Mouse (Mus musculus) cerebellum, adult 2 months (tissue): ENCODE data around the gene Ttn. TPM values are rescaled to one million over a fixed set of nuclear protein-coding genes. Genes with fewer than 3 reads are reported as not detected.

Experiments used
- DNase-seq, 2 experiments: peaks; one replicate each; pipeline ENCODE4 v3.0.0; 2021
- H3K27ac ChIP-seq: fragments of 200-500 bp; 2 replicates; pipeline ENCODE4 v1.5.1; 2012; ENCODE audit warnings: low read length, control low read depth, inconsistent platforms; ENCODE audit not compliant: insufficient read depth
- H3K27me3 ChIP-seq: fragments of 200-500 bp; 2 replicates; pipeline ENCODE4 v1.6.1; 2012; ENCODE audit warnings: inconsistent platforms, mild to moderate bottlenecking, low read length, moderate library complexity; ENCODE audit not compliant: control insufficient read depth, insufficient read depth
- H3K4me1 ChIP-seq: fragments of 200-500 bp; 2 replicates; pipeline ENCODE4 v1.6.1; 2011; ENCODE audit warnings: low read length; ENCODE audit not compliant: control insufficient read depth, insufficient read depth
- H3K4me3 ChIP-seq: fragments of 200-500 bp; replicated peaks from 2 replicates; pipeline ENCODE3; 2011; ENCODE audit warnings: mild to moderate bottlenecking, low read depth, low read length, control low read depth; ENCODE audit not compliant: insufficient read depth
- CTCF ChIP-seq: fragments of 200-500 bp; IDR thresholded peaks from 2 replicates; pipeline ENCODE4 v1.5.1; 2011; ENCODE audit warnings: low read depth, mild to moderate bottlenecking, control low read depth, low read length, moderate library complexity, borderline replicate concordance; ENCODE audit not compliant: insufficient read depth
- POLR2A ChIP-seq: fragments of 200-500 bp; IDR thresholded peaks from 2 replicates; pipeline ENCODE4 v1.6.1; 2011; ENCODE audit warnings: low read length, control low read depth, borderline replicate concordance; ENCODE audit not compliant: insufficient read depth
- WGBS: fragments of 180-500 bp; shearing (Covaris S2); methylation state at CpG from one replicate; pipeline ENCODE4 v1.1.7; 2018; 5-methylcytosine and 5-hydroxymethylcytosine counted together
- polyA plus RNA-seq: library from polyadenylated mRNA; depleted of rRNA; stranded (reverse); fragments of >200 nt; gene quantifications from 2 replicates; pipeline ENCODE4 v1.2.3, GENCODE M21; 2012

Gene Ttn
- polyA plus RNA-seq, 1 experiment: 0.47 TPM

- TF ChIP-seq POLR2A (no peak), CTCF (no peak)
Measured at GRCm38 (mm10) chr2:76885855-76886254, 96.5 kb downstream of the Ttn start.

DNA sequence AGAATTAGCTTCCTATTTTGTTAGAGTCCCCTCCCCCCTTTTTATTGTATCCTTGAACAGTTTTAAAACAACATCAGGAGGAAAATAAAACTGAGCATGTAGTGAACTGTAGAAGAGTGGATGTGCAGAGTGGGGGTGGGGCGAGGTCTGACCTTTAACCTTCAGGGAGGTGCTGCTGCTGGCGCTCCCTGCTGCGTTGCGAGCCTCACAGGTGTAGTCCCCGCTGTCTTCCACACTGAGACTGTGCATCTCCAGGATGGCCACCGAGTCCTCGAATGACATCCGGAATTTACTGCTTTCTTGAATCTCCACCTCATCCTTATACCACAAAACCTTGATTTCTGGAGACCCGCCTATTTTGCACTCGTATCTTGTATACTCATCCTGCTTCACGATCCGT is 100.9 kb downstream of the Ttn start:
- Histone ChIP-seq H3K4me3 (no peak overlapping the region), H3K27me3 (no peaks in the 10 kb centered on the region), H3K4me1 (no peaks in the 10 kb centered on the region), H3K27ac (no peak overlapping the region)
- TF ChIP-seq POLR2A (no peak), CTCF (no peak)
- DNase-seq: no peak
- WGBS: 93% methylated on average over 12 of the region's 12 CpGs

More at GRCm38 (mm10) chr2:76885855-76886254, 96.5 kb downstream of the Ttn start:
- WGBS: 80% methylated on average over 13 of the region's 13 CpGs
- no peak for DNase-seq
- no peak overlapping the region for H3K27ac ChIP-seq
- no peaks in the 10 kb centered on the region for H3K27me3 ChIP-seq
- H3K4me3 ChIP-seq: no peak overlapping the region
- H3K4me1 ChIP-seq: no peaks in the 10 kb centered on the region

GRCm38 (mm10) chr2:76875587-76875986 is 106.8 kb downstream of the Ttn start:
- Histone ChIP-seq H3K4me3 (no peak overlapping the region), H3K27me3 (no peaks in the 10 kb centered on the region), H3K27ac (no peak overlapping the region), H3K4me1 (no peaks in the 10 kb centered on the region)
- DNase-seq: no peak
- TF ChIP-seq POLR2A (no peak), CTCF (no peak)
- 89% methylated on average over 12 of the region's 12 CpGs for WGBS

DNA sequence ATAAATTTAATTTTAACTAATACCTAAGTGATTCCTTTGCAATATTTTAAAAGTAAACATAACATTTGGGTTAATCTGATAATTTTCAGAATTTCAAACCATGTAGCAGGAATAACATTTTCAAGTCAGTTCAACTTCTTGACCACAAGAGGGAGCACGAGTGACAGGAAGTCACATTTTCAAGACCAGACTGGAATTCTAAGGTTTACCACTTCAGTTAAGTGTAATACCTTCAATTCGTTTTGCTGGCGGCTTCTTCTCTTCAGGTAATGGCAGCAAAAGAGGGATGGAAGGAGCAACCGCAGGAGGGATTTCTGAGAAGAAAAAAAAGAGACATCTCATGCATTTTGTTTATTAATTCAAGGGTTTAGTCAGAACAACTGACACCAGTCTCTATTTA is 115.4 kb downstream of the Ttn start:
- WGBS: 24% methylated on average over 4 of the region's 4 CpGs
- no peak overlapping the region for H3K27ac ChIP-seq
- no peak overlapping the region for H3K4me3 ChIP-seq
- no peaks in the 10 kb centered on the region for H3K27me3 ChIP-seq
- no peaks in the 10 kb centered on the region for H3K4me1 ChIP-seq
- no peak for TF ChIP-seq POLR2A
- TF ChIP-seq CTCF: peak; percentile 36; the same call in 1 of the 2 replicates
- peak in 1 of 2 experiments; percentile 25 for DNase-seq

DNA sequence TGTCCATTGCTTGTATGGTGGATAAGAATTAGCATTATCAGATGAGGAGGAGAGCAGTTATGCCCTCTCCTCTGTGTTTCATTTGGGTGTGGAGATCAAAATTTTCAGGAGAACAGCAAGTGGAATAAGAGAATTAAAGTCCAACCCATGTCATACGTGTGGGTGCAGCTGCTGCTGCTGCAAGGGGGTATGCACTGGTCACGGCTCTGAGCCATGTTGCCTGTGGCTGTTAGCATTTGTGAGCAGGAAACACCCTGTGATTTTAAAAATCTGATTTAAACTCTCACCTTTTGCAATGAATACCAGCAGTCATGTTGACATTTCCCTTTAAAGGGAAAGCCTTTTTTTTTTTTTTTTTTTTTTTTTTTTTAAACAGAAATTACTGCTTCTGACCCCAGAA is 116.8 kb downstream of the Ttn start:
- Histone ChIP-seq H3K4me3 (no peak overlapping the region), H3K27ac (no peak overlapping the region), H3K27me3 (no peaks in the 10 kb centered on the region), H3K4me1 (no peaks in the 10 kb centered on the region)
- TF ChIP-seq POLR2A: no peak
- no peak for TF ChIP-seq CTCF
- no peak for DNase-seq
- WGBS: 83% methylated on average over 2 of the region's 2 CpGs

DNA sequence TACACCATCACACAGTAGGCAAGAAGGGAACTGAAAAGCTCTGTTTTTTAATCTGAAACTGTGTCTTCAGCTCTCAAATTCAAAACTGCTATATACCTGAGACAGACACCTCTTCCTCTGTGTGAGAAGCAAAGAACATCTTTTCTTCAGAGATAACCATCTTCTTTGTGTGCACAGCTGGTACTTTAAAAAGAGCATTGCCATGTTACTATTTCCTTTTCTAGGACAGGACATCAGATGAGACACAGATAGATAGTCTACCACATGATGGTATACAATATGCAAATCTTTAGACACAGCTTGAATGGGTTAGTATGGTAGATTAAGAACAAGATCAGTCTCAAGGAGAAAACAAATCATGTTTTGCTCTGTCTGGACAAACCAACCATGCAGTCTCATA is 121.0 kb downstream of the Ttn start:
- DNase-seq: no peak
- H3K27ac ChIP-seq: no peak overlapping the region
- no peaks in the 10 kb centered on the region for H3K4me1 ChIP-seq
- no peak for TF ChIP-seq POLR2A
- no peak for TF ChIP-seq CTCF
- H3K27me3 ChIP-seq: no peaks in the 10 kb centered on the region
- H3K4me3 ChIP-seq: no peak overlapping the region

- Histone ChIP-seq H3K27me3 (no peaks in the 10 kb centered on the region), H3K27ac (no peak overlapping the region), H3K4me1 (no peaks in the 10 kb centered on the region), H3K4me3 (no peak overlapping the region)
- no peak for TF ChIP-seq POLR2A
- no peak for TF ChIP-seq CTCF
- WGBS: 91% methylated on average over 4 of the region's 4 CpGs
- no peak for DNase-seq
Measured at GRCm38 (mm10) chr2:76850066-76850465, 132.3 kb downstream of the Ttn start.

- no peaks in the 10 kb centered on the region for H3K4me1 ChIP-seq
- no peak for DNase-seq
- no peak overlapping the region for H3K4me3 ChIP-seq
- no peak overlapping the region for H3K27ac ChIP-seq
- H3K27me3 ChIP-seq: no peaks in the 10 kb centered on the region
- 81% methylated on average over 1 of the region's 1 CpGs for WGBS
- TF ChIP-seq POLR2A: no peak
- 0 out of 2 replicates have a peak, but pooled peaks have one; percentile 8 for TF ChIP-seq CTCF
Measured at GRCm38 (mm10) chr2:76843162-76843561, 139.2 kb downstream of the Ttn start.

GRCm38 (mm10) chr2:76820472-76820871 is 161.9 kb downstream of the Ttn start:
- no peaks in the 10 kb centered on the region for H3K27me3 ChIP-seq
- no peaks in the 10 kb centered on the region for H3K4me1 ChIP-seq
- TF ChIP-seq CTCF (no peak), POLR2A (no peak)
- no peak overlapping the region for H3K27ac ChIP-seq
- no peak overlapping the region for H3K4me3 ChIP-seq
- no peak for DNase-seq
